Mouse (Mus musculus): ENCODE data around the gene Cdkn1a.

DNA sequence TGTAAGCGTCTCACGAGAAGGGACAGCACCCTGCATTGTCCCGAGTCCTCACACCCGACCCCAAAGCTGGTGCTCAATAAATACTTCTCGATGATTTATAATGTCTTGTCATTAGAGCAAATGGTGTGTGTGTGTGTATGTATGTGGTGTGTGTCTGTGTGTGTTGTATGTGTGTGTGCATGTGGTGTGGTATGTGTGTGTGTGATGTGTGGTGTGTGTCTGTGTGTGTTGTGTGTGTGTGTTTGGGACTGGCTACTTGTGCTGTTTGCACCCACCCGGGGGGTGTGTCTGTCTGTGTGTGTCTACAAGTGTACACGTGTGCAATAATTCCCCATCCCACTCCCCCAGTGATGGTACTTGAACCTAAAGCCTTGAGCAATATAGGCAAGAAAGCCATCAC lies 9.9 kb downstream of the Cdkn1a start:
- TF ChIP-seq CTCF (IDR thresholded peaks at IDR 0.05; ENCODE audit: low read depth, low read length) (no peak), POLR2A (IDR thresholded peaks at IDR 0.05; ENCODE audit: borderline replicate concordance, low read depth, low read length) (no peak)
